Mouse (Mus musculus) lung, adult 18-20 months (tissue): ENCODE data around the gene Arg1.

ENCODE experiments used
- DNase-seq, 2 experiments: peaks; one replicate each; pipeline ENCODE4 v3.0.0; 2022; ENCODE audit warnings: mixed read lengths in 2 of 2

The Arg1 gene

DNA sequence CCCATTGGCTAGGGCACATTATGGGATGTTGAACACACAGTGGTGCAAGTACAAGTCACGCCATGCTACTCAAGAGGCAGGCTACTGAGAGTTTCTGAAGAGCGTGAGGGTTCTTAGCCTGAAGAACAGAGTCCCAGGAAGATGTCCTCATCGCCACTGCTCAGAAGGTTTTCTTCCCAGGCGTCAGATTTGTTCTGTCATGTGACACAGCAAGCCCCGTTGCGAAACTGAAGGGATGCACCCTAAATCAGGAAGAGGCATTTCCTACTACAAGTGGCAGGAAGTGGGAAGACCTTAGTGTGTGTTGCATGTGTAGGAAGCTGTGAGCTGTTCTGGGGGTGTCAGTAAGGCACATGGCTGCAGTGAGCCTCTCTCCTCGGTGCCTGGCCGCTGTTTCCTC, 16.1 kb downstream of the Arg1 start:
- peak; percentile 43 for DNase-seq

GRCm38 (mm10) chr10:24905627-24906026, 21.7 kb downstream of the Arg1 start:
- no peak for DNase-seq

DNA sequence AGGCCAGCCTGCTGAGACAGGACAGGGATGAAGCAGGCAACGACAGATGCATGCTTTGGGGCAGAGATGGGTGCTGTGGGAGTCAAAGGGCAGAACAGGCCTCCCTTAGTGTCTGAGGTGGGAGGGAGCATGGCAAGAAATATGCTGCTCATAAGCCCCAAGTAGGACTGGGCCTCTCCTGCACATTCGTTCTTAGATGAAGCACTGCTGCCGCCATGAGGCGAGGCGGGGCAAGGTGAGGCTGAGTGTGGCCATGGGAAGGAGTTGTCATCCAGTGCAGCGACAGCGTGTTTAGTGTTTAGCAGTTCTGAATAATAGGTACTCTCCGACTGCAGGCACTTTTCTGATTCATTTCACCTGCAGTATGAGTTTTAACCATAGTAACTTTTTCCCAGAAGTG, 31.4 kb downstream of the Arg1 start:
- no peak for DNase-seq

DNA sequence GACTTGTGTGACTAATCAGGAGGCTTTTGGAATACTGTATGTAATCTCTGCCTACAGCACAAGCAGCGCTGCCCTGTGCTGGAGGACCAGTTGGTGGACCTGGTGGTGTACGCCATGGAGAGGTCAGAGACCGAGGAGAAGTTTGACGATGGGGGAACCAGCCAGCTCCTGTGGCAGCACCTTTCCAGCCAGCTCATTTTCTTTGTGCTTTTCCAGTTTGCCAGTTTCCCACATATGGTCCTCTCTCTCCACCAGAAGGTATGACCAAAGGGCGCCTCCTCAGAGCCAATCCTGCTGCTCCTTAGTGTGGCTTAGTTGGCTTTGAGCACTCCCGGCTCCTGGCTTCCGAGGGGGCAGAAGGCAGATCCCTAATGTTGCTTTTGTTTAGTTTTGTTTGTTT, 38.9 kb downstream of the Arg1 start:
- DNase-seq = no peak

GRCm38 (mm10) chr10:24886008-24886407, 41.3 kb downstream of the Arg1 start:
- no peak for DNase-seq

GRCm38 (mm10) chr10:24873624-24874023, 53.7 kb downstream of the Arg1 start:
- DNase-seq = no peak

DNA sequence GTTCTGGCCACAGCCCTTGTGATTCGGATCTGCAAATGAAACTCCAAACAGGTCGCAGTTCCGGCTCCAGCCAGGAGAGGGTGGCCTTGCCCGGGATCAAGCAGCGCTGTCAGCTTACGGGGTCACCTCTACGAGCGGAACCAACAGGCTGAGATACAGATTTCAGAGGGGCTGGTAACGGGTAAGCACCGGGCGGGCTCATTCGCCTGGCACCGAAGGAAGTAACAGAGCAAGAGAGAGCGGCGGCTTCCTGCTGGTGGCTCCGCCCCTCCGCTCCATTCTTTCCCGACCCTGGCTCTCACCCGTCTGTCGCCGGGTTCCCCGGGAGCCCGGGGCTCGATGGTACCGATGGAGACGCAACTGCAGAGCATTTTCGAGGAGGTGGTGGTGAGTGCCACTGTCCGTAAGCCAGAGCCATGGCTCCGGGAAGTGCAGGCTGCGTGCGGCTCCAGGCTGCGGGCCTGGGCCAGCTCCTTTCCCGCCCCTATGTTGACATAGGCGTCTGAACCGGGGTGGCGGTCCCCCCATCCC, 57.5 kb downstream of the Arg1 start, which contains the start of gene Med23:
Gene Med23 (plus strand): TSS at position 227 of the 531 bp plus-strand sequence.
- peak; percentile 97 to 98 for DNase-seq
